Mouse (Mus musculus): ENCODE results near the gene Ier3. TPM values are rescaled to one million over a fixed set of nuclear protein-coding genes. Genes with fewer than 3 reads are reported as not detected.

Gene Ier3
- polyA plus RNA-seq, 1 experiment from 2014 or later = 10.5 TPM

DNA sequence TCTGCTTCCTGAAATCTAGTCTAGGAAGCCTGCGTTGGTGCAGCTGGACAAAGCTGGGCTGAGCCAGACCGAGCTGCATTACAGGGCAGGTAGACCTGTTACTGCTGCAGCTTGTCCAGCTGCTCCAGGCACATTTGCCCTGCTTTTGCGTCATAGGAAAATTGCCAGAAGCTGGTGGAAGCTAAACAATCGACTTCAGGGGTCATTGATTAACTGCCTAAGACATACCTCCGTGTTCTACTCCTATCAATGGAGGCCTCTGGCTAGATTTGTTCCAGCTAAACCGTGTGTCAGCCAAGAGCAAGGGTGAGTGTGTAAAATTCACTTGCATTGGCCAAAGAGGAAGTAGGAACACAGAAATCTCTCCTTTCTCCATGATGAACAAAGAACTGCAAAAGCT, 6.8 kb upstream of the Ier3 start:
- ATAC-seq = no peak
- no peak overlapping the region for H3K4me3 ChIP-seq (ENCODE audit: low read depth, low read length)
- 73% methylated on average over 6 of the region's 6 CpGs for WGBS

DNA sequence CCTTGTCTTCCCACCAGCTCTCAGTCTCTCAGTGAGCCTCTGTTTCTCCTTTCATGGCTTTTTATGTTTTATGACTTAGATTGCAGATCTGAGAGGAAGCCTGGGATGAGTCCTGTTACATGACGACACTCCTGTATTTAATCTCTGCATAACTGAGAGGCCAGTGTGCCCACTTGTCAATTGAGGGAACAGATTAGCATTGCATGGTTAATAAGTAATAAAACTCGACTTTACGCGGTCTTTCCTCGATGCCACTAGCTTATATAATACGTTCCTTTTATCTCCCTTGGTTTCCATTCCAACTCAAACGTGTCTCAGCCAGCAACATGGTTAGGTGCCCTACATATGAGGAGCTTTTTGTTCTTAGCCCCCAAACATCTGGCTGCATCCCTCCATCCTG, 5.6 kb upstream of the Ier3 start:
- WGBS = 57% methylated on average over 7 of the region's 7 CpGs

More for the DNA sequence above, 6.8 kb upstream of the Ier3 start:
- Histone ChIP-seq H3K4me1 (ENCODE audit: control insufficient read depth, insufficient read depth, low read length) (no peaks in the 10 kb centered on the region), H3K9ac (ENCODE audit: low read depth, low read length) (no peak overlapping the region), H3K9me3 (replicated peaks; ENCODE audit: control insufficient read depth, low read length, poor library complexity, severe bottlenecking) (no peaks in the 10 kb centered on the region), H3K27ac (ENCODE audit: low read length) (no peak overlapping the region), H3K27me3 (ENCODE audit: control insufficient read depth, insufficient read depth, low read depth, low read length) (0 out of 2 replicates have a peak, but pooled peaks cover 4% of the 10 kb centered on the region), H3K36me3 (ENCODE audit: control insufficient read depth, insufficient read depth, low read length) (no peaks in the 10 kb centered on the region), H3K4me2 (ENCODE audit: low read length) (no peak overlapping the region)

DNA sequence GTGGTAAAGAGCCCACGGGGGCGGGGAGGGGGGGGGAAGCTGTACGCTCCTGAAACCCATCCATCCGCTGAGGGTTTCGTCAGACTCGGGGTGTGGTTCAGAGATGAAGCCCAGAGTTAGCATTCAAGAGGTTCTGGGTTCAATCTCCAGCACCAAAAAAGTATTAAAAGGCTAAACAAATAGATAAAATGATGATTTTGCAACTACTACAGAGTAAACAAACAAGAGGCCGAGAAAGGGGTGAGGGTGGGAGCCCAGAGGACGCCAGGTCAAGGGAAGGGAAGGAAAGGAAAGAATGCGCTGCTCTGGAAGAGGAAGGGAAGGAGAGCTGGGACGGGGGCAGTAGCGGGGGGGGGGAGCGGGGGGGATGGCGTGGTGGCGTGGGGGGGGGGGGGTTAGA, 4.8 kb upstream of the Ier3 start:
- no peak overlapping the region for H3K4me2 ChIP-seq (ENCODE audit: low read length)
- no peaks in the 10 kb centered on the region for H3K9me3 ChIP-seq (replicated peaks; ENCODE audit: control insufficient read depth, low read length, poor library complexity, severe bottlenecking)
- peaks cover 9% of the 10 kb centered on the region for H3K4me1 ChIP-seq (ENCODE audit: control insufficient read depth, insufficient read depth, low read length)
- H3K9ac ChIP-seq (ENCODE audit: low read depth, low read length) = no peak overlapping the region
- no peaks in the 10 kb centered on the region for H3K36me3 ChIP-seq (ENCODE audit: control insufficient read depth, insufficient read depth, low read length)
- ATAC-seq = no peak
- peaks cover 8% of the 10 kb centered on the region; the same call in 1 of the 2 replicates for H3K27me3 ChIP-seq (ENCODE audit: control insufficient read depth, insufficient read depth, low read depth, low read length)
- H3K4me3 ChIP-seq (ENCODE audit: low read depth, low read length) = no peak overlapping the region
- H3K27ac ChIP-seq (ENCODE audit: low read length) = no peak overlapping the region
- 46% methylated on average over 7 of the region's 14 CpGs for WGBS

More for the DNA sequence above, 5.6 kb upstream of the Ier3 start:
- peaks cover 8% of the 10 kb centered on the region; the same call in 1 of the 2 replicates for H3K27me3 ChIP-seq (ENCODE audit: control insufficient read depth, insufficient read depth, low read depth, low read length)
- H3K27ac ChIP-seq (ENCODE audit: low read length) = no peak overlapping the region
- ATAC-seq = no peak
- no peaks in the 10 kb centered on the region for H3K9me3 ChIP-seq (replicated peaks; ENCODE audit: control insufficient read depth, low read length, poor library complexity, severe bottlenecking)
- no peak overlapping the region for H3K4me2 ChIP-seq (ENCODE audit: low read length)
- no peak overlapping the region for H3K4me3 ChIP-seq (ENCODE audit: low read depth, low read length)
- H3K36me3 ChIP-seq (ENCODE audit: control insufficient read depth, insufficient read depth, low read length) = no peaks in the 10 kb centered on the region
- H3K4me1 ChIP-seq (ENCODE audit: control insufficient read depth, insufficient read depth, low read length) = 0 out of 2 replicates have a peak, but pooled peaks cover under 1% of the 10 kb centered on the region
- H3K9ac ChIP-seq (ENCODE audit: low read depth, low read length) = no peak overlapping the region

DNA sequence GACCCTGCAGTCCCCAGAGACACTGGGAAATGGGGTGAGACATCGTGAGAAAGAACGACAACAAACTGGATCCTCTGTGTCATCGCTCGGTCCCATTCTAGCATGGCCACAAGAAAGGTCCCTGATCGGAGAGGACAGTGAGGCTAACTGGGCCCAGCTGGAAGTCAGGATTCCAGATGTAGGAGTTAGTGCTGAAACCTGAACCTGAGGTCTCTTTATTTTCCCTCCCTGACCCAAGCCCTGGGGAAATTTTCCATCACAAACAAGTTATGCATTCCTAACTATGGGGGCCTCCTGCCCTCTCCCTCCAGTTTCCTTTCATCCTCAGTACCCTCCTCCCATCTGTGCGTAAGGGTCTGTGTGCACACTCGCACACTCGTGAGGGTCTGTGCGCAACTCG, 4.3 kb upstream of the Ier3 start:
- H3K9me3 ChIP-seq (replicated peaks; ENCODE audit: control insufficient read depth, low read length, poor library complexity, severe bottlenecking) = no peaks in the 10 kb centered on the region
- no peak for ATAC-seq
- H3K36me3 ChIP-seq (ENCODE audit: control insufficient read depth, insufficient read depth, low read length) = no peaks in the 10 kb centered on the region
- H3K4me2 ChIP-seq (ENCODE audit: low read length) = no peak overlapping the region
- WGBS = 57% methylated on average over 10 of the region's 10 CpGs
- no peak overlapping the region for H3K27ac ChIP-seq (ENCODE audit: low read length)
- no peak overlapping the region for H3K4me3 ChIP-seq (ENCODE audit: low read depth, low read length)
- H3K4me1 ChIP-seq (ENCODE audit: control insufficient read depth, insufficient read depth, low read length) = peaks cover 13% of the 10 kb centered on the region
- no peak overlapping the region for H3K9ac ChIP-seq (ENCODE audit: low read depth, low read length)
- peaks cover 8% of the 10 kb centered on the region; the same call in 1 of the 2 replicates for H3K27me3 ChIP-seq (ENCODE audit: control insufficient read depth, insufficient read depth, low read depth, low read length)

DNA sequence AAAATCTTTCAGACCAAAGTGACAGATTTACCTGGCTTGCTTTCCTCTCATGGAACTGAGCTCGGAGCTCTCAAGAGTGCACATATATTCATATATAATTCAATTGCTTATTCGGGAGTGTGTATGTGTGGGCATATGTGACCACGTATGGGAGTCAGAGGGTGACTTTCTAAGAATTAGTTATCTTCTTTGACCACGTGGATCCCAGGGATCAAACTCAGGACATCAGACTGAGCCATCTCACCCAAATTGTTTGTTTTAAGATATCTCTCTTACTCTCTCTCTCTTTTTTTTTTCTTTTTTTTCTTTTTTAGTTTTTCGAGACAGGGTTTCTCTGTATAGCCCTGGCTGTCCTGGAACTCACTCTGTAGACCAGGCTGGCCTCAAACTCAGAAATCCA, 1.4 kb upstream of the Ier3 start:
- no peak overlapping the region for H3K9ac ChIP-seq (ENCODE audit: low read depth, low read length)
- ATAC-seq = no peak
- no peak overlapping the region for H3K4me3 ChIP-seq (ENCODE audit: low read depth, low read length)
- H3K4me2 ChIP-seq (ENCODE audit: low read length) = no peak overlapping the region
- no peaks in the 10 kb centered on the region for H3K36me3 ChIP-seq (ENCODE audit: control insufficient read depth, insufficient read depth, low read length)
- 81% methylated on average over 5 of the region's 5 CpGs for WGBS
- H3K9me3 ChIP-seq (replicated peaks; ENCODE audit: control insufficient read depth, low read length, poor library complexity, severe bottlenecking) = no peaks in the 10 kb centered on the region
- H3K4me1 ChIP-seq (ENCODE audit: control insufficient read depth, insufficient read depth, low read length) = peaks cover 29% of the 10 kb centered on the region
- H3K27me3 ChIP-seq (ENCODE audit: control insufficient read depth, insufficient read depth, low read depth, low read length) = peaks cover 8% of the 10 kb centered on the region; the same call in 1 of the 2 replicates
- H3K27ac ChIP-seq (ENCODE audit: low read length) = no peak overlapping the region

DNA sequence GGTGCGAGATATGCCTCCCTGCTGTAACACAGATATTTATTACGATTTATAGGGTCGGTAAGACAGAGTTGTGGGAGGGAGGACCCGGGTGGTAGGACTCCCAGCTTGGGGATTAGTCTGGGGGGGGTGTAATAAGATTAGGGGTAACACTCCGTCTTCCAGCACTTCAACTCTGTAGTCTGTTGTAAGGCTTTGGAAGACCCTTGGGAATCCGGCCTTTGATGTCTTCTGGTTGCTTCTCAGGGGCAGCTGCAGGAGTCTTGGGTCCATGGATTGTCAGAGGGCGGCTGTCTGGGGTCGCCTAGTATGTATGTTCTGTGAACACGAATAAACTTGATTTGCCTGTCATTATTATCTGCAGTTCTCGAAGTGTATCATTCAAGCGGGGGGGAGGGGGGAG, 1.1 kb downstream of the Ier3 start:
- Histone ChIP-seq H3K9ac (ENCODE audit: low read depth, low read length) (peak overlapping the region; percentile 82), H3K4me3 (ENCODE audit: low read depth, low read length) (peak overlapping the region; percentile 70), H3K36me3 (ENCODE audit: control insufficient read depth, insufficient read depth, low read length) (peaks cover 6% of the 10 kb centered on the region; the same call in 1 of the 2 replicates), H3K4me2 (ENCODE audit: low read length) (peak overlapping the region; percentile 79), H3K27ac (ENCODE audit: low read length) (peak overlapping the region; percentile 84), H3K9me3 (replicated peaks; ENCODE audit: control insufficient read depth, low read length, poor library complexity, severe bottlenecking) (no peaks in the 10 kb centered on the region), H3K4me1 (ENCODE audit: control insufficient read depth, insufficient read depth, low read length) (peaks cover 29% of the 10 kb centered on the region), H3K27me3 (ENCODE audit: control insufficient read depth, insufficient read depth, low read depth, low read length) (peaks cover 8% of the 10 kb centered on the region; the same call in 1 of the 2 replicates)
- 1% methylated on average over 11 of the region's 11 CpGs for WGBS
- peak; percentile 22; the same call in 1 of the 2 replicates for ATAC-seq

DNA sequence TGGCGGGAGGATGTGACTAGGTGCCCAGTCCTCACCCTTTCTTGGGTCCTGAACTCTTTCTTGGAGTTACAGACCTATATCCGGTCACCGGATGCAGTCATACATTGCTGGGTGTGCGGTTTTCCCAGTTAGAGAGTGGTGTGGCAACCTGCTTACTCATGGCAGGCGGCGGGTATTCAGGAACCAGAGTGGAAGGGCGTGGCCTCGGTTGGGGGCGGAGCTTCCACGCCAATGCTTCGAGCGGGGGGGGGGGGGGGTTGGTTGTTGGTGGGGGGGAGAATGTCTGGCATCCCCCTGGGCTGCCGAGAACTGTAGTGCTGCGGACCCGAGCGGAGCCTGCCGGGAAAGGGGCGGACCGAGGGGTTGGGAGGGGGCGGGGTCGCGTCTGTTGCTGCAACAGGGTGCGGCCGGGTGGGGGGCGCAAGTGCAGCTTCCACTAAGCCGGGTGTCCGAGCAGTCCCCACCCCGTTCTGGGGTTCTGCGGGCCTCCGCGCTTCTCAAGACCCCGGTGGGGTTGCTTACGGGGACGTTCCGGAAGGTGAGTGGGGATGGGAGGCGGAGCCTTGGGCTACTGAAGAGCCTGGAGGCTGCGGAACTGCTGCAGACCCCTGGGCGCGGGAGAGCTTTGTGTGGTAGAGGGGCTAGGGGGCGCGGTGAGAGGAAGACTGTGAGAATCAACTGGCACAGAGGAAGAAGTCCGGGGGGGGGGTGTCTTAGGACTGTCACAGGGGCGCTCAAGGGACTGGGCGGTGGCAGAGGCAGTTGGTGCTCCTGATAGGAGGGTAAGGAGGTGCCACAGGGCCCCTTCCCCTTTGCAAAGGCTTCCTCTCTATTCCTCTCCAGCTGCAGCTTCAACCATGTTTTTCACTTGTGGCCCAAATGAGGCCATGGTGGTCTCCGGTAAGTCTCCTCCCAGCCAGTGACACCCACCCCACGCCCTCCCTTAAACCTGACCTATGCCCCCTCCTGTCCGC, 1.8 kb downstream of the Ier3 start, which contains the start of gene Flot1:
Gene Flot1, plus strand, starts transcription at position 267 of the 974 bp plus-strand sequence.
- Histone ChIP-seq H3K27me3 (ENCODE audit: control insufficient read depth, insufficient read depth, low read depth, low read length) (peaks cover 8% of the 10 kb centered on the region; the same call in 1 of the 2 replicates), H3K9me3 (replicated peaks; ENCODE audit: control insufficient read depth, low read length, poor library complexity, severe bottlenecking) (no peaks in the 10 kb centered on the region), H3K27ac (ENCODE audit: low read length) (peak within 1 kb of the TSS; percentile 84), H3K4me1 (ENCODE audit: control insufficient read depth, insufficient read depth, low read length) (peaks cover 29% of the 10 kb centered on the region), H3K4me2 (ENCODE audit: low read length) (peak within 1 kb of the TSS; percentile 79), H3K4me3 (ENCODE audit: low read depth, low read length) (peak within 1 kb of the TSS; percentile 70), H3K36me3 (ENCODE audit: control insufficient read depth, insufficient read depth, low read length) (peaks cover 6% of the 10 kb centered on the region; the same call in 1 of the 2 replicates), H3K9ac (ENCODE audit: low read depth, low read length) (peak within 1 kb of the TSS; percentile 82)
- ATAC-seq = peak; percentile 89
- under 1% methylated on average over 38 of the region's 47 CpGs for WGBS

DNA sequence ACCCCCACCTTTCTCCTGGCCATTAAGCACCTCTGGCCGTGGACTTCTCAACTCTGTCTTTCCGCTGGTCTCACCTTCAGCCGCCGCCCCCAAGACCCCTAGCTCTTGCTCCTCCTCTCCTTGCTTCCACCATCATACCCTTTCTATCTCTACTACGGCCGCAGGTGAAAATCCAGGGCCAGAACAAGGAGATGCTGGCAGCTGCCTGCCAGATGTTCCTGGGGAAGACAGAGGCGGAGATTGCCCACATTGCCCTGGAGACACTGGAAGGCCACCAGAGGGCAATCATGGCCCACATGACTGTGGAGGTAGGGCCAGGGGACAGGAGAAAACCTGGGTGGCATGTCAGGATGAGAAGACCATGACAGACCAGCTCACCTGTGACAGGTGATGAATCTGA, 2.9 kb downstream of the Ier3 start:
- H3K4me3 ChIP-seq (ENCODE audit: low read depth, low read length) = peak overlapping the region; percentile 70
- WGBS = 74% methylated on average over 7 of the region's 7 CpGs
- H3K27me3 ChIP-seq (ENCODE audit: control insufficient read depth, insufficient read depth, low read depth, low read length) = peaks cover 6% of the 10 kb centered on the region; the same call in 1 of the 2 replicates
- H3K4me2 ChIP-seq (ENCODE audit: low read length) = peak overlapping the region; percentile 79
- H3K9me3 ChIP-seq (replicated peaks; ENCODE audit: control insufficient read depth, low read length, poor library complexity, severe bottlenecking) = no peaks in the 10 kb centered on the region
- peaks cover 29% of the 10 kb centered on the region for H3K4me1 ChIP-seq (ENCODE audit: control insufficient read depth, insufficient read depth, low read length)
- no peak for ATAC-seq
- peaks cover 6% of the 10 kb centered on the region; the same call in 1 of the 2 replicates for H3K36me3 ChIP-seq (ENCODE audit: control insufficient read depth, insufficient read depth, low read length)
- H3K9ac ChIP-seq (ENCODE audit: low read depth, low read length) = peak overlapping the region; percentile 82
- H3K27ac ChIP-seq (ENCODE audit: low read length) = peak overlapping the region; percentile 84; the same call in 1 of the 2 replicates

Data from midbrain, embryonic 16.5 days (tissue).